Mouse (Mus musculus): ENCODE results near the gene Agtpbp1. TPM values are rescaled to one million over a fixed set of nuclear protein-coding genes. Genes with fewer than 3 reads are reported as not detected.

Agtpbp1 gene
- polyA plus RNA-seq, 1 experiment = 13.5 TPM

- DNase-seq = no peak
- TF ChIP-seq CTCF (IDR thresholded peaks at IDR 0.05; ENCODE audit: borderline replicate concordance, control insufficient read depth, extremely low read depth, insufficient read depth, low read length, poor library complexity) (no peak), POLR2A (IDR thresholded peaks at IDR 0.05; ENCODE audit: control insufficient read depth, extremely low read depth, insufficient read depth, low read length, poor library complexity) (no peak)
- Histone ChIP-seq H3K36me3 (ENCODE audit: control insufficient read depth, insufficient read depth, low read length) (no peaks in the 10 kb centered on the region), H3K27me3 (ENCODE audit: control insufficient read depth, insufficient read depth, low read length) (no peaks in the 10 kb centered on the region), H3K4me3 (ENCODE audit: control insufficient read depth, insufficient read depth, low read length) (no peak overlapping the region), H3K4me1 (replicated peaks; ENCODE audit: control insufficient read depth, insufficient read depth, low read length) (no peaks in the 10 kb centered on the region; the same call in 1 of the 2 replicates), H3K27ac (ENCODE audit: control insufficient read depth, insufficient read depth, low read length) (no peak overlapping the region)
- WGBS = 90% methylated on average over 10 of the region's 10 CpGs
Measured at GRCm38 (mm10) chr13:59564923-59565322, 20.1 kb downstream of the Agtpbp1 start.

- no peak overlapping the region for H3K4me3 ChIP-seq (ENCODE audit: control insufficient read depth, insufficient read depth, low read length)
- H3K27ac ChIP-seq (ENCODE audit: control insufficient read depth, insufficient read depth, low read length) = no peak overlapping the region
- no peaks in the 10 kb centered on the region; the same call in 1 of the 2 replicates for H3K4me1 ChIP-seq (replicated peaks; ENCODE audit: control insufficient read depth, insufficient read depth, low read length)
- no peaks in the 10 kb centered on the region for H3K36me3 ChIP-seq (ENCODE audit: control insufficient read depth, insufficient read depth, low read length)
- WGBS = 95% methylated on average over 4 of the region's 4 CpGs
- DNase-seq = no peak
- H3K27me3 ChIP-seq (ENCODE audit: control insufficient read depth, insufficient read depth, low read length) = no peaks in the 10 kb centered on the region
- TF ChIP-seq POLR2A (IDR thresholded peaks at IDR 0.05; ENCODE audit: control insufficient read depth, extremely low read depth, insufficient read depth, low read length, poor library complexity) = no peak
- TF ChIP-seq CTCF (IDR thresholded peaks at IDR 0.05; ENCODE audit: borderline replicate concordance, control insufficient read depth, extremely low read depth, insufficient read depth, low read length, poor library complexity) = no peak
Measured at GRCm38 (mm10) chr13:59564505-59564904, 20.5 kb downstream of the Agtpbp1 start.

GRCm38 (mm10) chr13:59562471-59562870, 22.6 kb downstream of the Agtpbp1 start:
- H3K4me1 ChIP-seq (replicated peaks; ENCODE audit: control insufficient read depth, insufficient read depth, low read length) = peaks cover 2% of the 10 kb centered on the region
- no peak overlapping the region for H3K27ac ChIP-seq (ENCODE audit: control insufficient read depth, insufficient read depth, low read length)
- H3K36me3 ChIP-seq (ENCODE audit: control insufficient read depth, insufficient read depth, low read length) = no peaks in the 10 kb centered on the region
- no peaks in the 10 kb centered on the region for H3K27me3 ChIP-seq (ENCODE audit: control insufficient read depth, insufficient read depth, low read length)
- TF ChIP-seq CTCF (IDR thresholded peaks at IDR 0.05; ENCODE audit: borderline replicate concordance, control insufficient read depth, extremely low read depth, insufficient read depth, low read length, poor library complexity) = no peak
- TF ChIP-seq POLR2A (IDR thresholded peaks at IDR 0.05; ENCODE audit: control insufficient read depth, extremely low read depth, insufficient read depth, low read length, poor library complexity) = no peak
- no peak overlapping the region for H3K4me3 ChIP-seq (ENCODE audit: control insufficient read depth, insufficient read depth, low read length)
- DNase-seq = no peak
- 48% methylated on average over 2 of the region's 2 CpGs for WGBS

- Histone ChIP-seq H3K27ac (ENCODE audit: control insufficient read depth, insufficient read depth, low read length) (no peak overlapping the region), H3K4me3 (ENCODE audit: control insufficient read depth, insufficient read depth, low read length) (no peak overlapping the region), H3K36me3 (ENCODE audit: control insufficient read depth, insufficient read depth, low read length) (no peaks in the 10 kb centered on the region), H3K4me1 (replicated peaks; ENCODE audit: control insufficient read depth, insufficient read depth, low read length) (peaks cover 13% of the 10 kb centered on the region), H3K27me3 (ENCODE audit: control insufficient read depth, insufficient read depth, low read length) (no peaks in the 10 kb centered on the region)
- TF ChIP-seq CTCF (IDR thresholded peaks at IDR 0.05; ENCODE audit: borderline replicate concordance, control insufficient read depth, extremely low read depth, insufficient read depth, low read length, poor library complexity) (no peak), POLR2A (IDR thresholded peaks at IDR 0.05; ENCODE audit: control insufficient read depth, extremely low read depth, insufficient read depth, low read length, poor library complexity) (no peak)
- 96% methylated on average over 5 of the region's 5 CpGs for WGBS
- DNase-seq = no peak
Measured at GRCm38 (mm10) chr13:59558776-59559175, 26.3 kb downstream of the Agtpbp1 start.

- peaks cover 13% of the 10 kb centered on the region for H3K4me1 ChIP-seq (replicated peaks; ENCODE audit: control insufficient read depth, insufficient read depth, low read length)
- DNase-seq = peak; percentile 88
- TF ChIP-seq POLR2A (IDR thresholded peaks at IDR 0.05; ENCODE audit: control insufficient read depth, extremely low read depth, insufficient read depth, low read length, poor library complexity) (0 out of 2 replicates have a peak, but pooled peaks have one; percentile 46), CTCF (IDR thresholded peaks at IDR 0.05; ENCODE audit: borderline replicate concordance, control insufficient read depth, extremely low read depth, insufficient read depth, low read length, poor library complexity) (no peak)
- H3K36me3 ChIP-seq (ENCODE audit: control insufficient read depth, insufficient read depth, low read length) = no peaks in the 10 kb centered on the region
- H3K27ac ChIP-seq (ENCODE audit: control insufficient read depth, insufficient read depth, low read length) = no peak overlapping the region
- peak overlapping the region; percentile 79 for H3K4me3 ChIP-seq (ENCODE audit: control insufficient read depth, insufficient read depth, low read length)
- no peaks in the 10 kb centered on the region for H3K27me3 ChIP-seq (ENCODE audit: control insufficient read depth, insufficient read depth, low read length)
- under 1% methylated on average over 54 of the region's 73 CpGs for WGBS
Measured at GRCm38 (mm10) chr13:59557185-59557985, 27.6 kb downstream of the Agtpbp1 start.

- no peaks in the 10 kb centered on the region for H3K36me3 ChIP-seq (ENCODE audit: control insufficient read depth, insufficient read depth, low read length)
- H3K4me1 ChIP-seq (replicated peaks; ENCODE audit: control insufficient read depth, insufficient read depth, low read length) = peaks cover 13% of the 10 kb centered on the region
- peak; percentile 60 for DNase-seq
- 1% methylated on average over 42 of the region's 45 CpGs for WGBS
- no peaks in the 10 kb centered on the region for H3K27me3 ChIP-seq (ENCODE audit: control insufficient read depth, insufficient read depth, low read length)
- TF ChIP-seq POLR2A (IDR thresholded peaks at IDR 0.05; ENCODE audit: control insufficient read depth, extremely low read depth, insufficient read depth, low read length, poor library complexity) (no peak), CTCF (IDR thresholded peaks at IDR 0.05; ENCODE audit: borderline replicate concordance, control insufficient read depth, extremely low read depth, insufficient read depth, low read length, poor library complexity) (no peak)
- H3K4me3 ChIP-seq (ENCODE audit: control insufficient read depth, insufficient read depth, low read length) = peak overlapping the region; percentile 79
- no peak overlapping the region for H3K27ac ChIP-seq (ENCODE audit: control insufficient read depth, insufficient read depth, low read length)
Measured at GRCm38 (mm10) chr13:59556670-59557069, 28.4 kb downstream of the Agtpbp1 start.
